Mouse (Mus musculus) right cerebral cortex, postnatal 4 days (tissue): ENCODE results near the gene Nrxn2.

ENCODE experiments used
- DNase-seq: peaks from one replicate; pipeline ENCODE4 v3.0.0-alpha.2; 2022

Nrxn2 gene

DNA sequence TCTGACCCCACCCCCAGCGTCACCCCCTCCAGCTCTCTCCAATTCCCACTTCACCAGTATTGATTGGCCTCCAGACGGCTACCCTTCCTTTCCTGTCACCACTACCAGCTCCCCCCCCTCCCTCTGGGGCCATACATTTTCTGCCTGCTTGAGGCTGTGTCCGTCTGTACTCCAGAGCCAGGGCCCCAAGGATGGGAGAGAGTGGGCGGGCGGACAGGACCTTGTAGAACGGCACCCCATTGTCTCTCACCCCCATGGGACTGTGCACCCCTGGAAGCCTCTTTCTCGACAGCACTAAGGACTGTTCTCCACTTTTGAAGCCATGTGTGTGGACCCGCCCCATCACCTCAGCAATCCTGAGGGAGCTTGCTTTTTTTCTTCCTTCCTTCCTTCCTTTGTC, 77.2 kb downstream of the Nrxn2 start:
- DNase-seq = no peak

DNA sequence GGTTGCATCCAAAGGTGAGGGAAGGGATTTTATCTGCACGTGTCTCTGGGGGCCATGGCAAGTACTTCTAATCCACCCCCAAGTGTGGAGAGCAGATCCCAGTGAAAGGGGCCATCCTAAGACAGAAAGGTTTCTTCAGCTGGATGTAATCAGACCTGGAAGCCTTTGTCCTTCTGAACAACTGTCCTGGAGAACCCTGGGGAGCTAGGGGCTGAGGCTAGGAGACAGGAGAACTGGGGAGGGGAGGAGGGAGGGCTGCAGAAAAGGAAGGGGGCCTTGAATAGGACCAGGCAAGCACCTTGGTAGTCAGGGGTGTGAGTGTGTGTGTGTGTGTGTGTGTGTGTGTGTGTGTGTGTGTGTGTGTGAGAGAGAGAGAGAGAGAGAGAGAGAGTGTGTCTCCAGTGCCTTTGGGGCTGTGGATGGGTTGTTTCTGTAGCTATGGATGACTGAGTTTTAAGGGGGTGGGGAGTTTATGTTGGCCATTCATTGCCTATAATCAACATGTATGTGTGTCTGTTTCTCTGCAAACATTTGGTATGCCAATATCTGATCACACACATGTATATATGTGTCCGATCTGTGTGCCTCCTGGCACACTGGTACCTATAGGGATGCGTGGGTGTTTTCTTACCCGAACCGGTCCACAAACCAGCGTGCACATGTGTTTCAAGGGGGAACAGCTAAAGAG, 78.1 kb downstream of the Nrxn2 start:
- no peak for DNase-seq

DNA sequence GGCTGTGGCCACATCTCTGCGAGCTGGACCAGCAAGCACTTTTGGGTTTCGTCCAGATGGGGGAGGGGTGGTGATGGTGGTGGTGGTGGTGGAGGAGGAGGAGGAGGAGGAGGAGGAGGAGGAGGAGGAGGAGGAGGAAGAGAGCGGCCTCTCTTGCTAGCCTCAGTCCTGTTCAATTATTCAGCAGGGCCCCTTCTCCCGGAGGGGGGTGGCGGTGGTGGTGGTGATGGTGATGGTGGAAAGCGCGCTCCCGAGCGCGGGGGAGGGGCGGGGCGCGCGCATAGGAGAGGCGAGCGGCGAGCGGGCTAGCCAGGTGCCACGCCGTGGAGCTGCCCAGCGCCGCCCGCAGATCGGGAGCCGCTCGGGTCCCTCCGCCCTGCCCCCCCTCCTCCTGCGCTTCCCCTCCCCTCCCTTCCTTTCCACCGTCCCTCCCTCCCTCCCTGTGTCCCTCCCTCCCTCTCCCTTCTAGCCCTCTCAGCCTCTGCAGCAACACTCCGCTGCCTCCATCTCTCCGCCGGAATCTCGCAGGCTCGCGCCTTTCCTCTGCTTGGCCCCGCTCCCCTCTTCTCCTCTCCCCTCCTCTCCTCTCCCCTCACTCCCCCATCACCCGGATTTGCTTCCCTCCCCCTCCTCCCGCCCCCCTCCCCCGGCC, 78.7 kb downstream of the Nrxn2 start:
- DNase-seq = peak; percentile 86

DNA sequence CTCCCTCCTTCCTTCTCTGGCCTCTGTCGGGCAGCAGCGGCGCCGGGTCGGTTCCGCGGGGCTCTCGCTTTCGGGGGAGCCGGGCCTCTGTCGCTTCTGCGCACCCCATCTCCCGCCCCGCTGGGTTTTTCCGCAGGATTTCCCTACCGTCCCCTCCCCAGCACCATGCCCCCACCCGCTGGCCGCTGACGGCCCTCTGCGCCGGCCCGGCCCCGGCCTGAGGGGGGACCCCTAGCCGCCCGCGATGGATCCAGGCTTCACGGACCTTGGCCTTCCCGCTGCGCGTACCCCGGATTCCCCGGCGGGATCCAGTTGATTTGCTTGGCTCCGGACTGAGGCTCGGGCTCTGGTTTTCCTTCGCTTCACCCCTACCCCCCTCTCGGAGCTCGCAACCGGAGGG, 79.3 kb downstream of the Nrxn2 start:
- peak; percentile 57 for DNase-seq

DNA sequence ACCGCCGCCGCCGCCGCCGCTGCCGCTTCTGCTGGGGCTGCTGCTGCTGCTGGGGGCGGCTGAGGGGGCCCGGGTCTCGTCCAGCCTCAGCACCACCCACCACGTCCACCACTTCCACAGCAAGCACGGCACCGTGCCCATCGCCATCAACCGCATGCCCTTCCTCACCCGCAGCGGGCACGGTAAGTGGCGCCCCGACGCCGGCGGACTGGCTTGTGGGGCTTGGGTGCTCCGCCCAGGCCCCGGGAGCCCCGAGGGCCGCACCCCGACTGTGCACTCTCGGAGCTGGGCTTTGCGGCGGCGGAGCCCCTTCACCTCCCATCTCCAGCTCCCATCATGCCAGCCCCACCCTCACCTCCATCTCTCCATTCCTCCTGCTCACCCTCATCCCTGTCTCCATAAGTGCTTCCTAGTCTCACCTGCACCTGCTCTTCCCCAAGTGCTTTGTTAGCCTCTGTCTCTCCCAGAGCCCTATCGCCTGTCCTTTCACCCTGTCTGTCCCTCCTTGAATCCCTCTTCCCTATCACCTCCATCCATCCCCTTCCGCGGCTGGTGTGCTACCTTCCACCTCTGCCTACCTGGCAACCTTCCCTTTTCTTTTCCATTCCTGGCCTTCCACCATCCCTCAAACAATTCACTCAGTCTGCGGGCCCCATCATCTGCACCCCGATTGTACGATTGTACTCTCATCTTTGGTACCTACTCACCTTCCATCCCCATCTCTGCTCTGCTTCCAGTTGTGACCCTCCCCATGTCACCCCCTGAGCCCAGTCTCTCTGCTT, 80.0 kb downstream of the Nrxn2 start:
- DNase-seq = peak; percentile 56

DNA sequence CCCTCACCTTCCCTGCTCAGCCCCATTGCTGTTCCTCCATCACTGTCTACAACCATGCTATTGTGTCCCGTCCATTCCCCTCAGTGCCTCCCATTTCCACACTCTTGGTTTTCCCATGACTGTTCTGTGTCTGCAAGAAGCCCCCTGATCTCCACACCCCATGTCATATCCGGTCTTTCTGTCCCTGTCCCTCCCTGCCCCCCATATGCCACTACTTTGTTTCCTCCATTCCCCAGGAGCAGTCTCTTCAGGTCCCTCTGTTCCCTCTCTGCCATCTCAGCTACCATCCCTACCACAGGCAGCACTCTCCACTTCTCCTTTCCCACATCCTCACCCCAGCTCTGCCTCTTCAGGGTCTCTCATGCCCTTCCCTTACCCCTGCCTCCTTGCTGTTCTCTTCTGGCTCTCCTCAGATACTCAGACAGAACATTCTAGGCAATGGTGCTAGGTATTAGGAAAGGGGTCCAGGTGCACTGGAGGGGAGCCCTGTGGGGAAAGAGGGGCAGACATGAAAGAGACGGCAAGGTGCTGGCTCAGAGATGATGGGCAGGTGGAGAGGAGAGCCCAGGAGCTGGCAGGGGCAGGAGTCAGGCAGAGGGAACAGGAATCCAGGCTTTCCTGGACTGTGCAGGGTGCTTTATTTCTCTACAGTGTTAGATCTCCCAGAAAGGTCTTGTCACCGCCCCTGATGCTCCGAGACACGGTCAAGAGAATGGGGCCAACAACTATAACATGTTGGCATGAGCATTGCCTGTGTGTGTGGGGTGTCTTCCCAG, 81.5 kb downstream of the Nrxn2 start:
- no peak for DNase-seq

DNA sequence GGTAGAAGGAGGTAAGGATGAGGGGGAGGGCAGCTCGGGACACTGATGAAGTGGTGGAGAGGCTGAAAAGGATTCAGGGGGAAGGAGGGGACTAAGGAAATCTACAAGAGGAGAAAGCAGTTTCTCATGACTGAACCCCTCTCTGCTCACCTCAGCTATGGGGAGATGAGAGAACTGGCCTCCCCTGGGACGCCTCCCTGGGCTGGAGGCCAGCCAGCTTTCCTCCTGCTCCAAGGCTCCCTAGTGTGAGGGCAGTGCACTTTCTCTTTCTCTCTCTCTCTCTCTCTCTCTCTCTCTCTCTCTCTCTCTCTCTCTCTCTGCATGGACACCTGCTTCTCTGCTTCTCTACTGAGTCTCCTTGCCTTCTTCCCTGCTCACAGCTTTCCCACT, 82.1 kb downstream of the Nrxn2 start:
- no peak for DNase-seq

DNA sequence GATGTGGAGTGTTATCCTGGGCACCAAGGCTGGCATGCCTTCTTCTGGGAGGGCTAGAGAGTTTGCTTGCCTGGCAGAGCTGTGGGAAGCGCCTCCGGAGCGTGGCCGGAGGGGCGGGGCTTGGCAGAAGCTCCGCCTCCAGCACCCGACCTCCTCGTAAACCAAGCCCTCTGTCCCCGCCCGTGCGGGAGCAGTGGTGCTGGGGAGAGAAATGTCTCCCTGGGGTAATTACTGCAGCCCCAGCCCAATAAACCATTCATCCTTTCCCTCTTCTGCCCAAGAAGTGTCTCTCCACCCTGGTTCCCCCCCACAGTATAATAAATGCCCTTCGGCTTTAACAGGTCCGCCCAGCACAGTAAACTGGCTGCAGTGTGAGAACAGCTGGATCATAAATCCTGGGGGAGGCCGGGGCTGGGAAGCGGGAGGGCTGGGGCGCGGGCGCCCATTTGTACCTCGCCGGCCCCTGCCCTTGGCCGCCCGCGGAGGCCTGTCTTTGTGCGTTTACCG, 83.6 kb downstream of the Nrxn2 start:
- DNase-seq = peak; percentile 69

DNA sequence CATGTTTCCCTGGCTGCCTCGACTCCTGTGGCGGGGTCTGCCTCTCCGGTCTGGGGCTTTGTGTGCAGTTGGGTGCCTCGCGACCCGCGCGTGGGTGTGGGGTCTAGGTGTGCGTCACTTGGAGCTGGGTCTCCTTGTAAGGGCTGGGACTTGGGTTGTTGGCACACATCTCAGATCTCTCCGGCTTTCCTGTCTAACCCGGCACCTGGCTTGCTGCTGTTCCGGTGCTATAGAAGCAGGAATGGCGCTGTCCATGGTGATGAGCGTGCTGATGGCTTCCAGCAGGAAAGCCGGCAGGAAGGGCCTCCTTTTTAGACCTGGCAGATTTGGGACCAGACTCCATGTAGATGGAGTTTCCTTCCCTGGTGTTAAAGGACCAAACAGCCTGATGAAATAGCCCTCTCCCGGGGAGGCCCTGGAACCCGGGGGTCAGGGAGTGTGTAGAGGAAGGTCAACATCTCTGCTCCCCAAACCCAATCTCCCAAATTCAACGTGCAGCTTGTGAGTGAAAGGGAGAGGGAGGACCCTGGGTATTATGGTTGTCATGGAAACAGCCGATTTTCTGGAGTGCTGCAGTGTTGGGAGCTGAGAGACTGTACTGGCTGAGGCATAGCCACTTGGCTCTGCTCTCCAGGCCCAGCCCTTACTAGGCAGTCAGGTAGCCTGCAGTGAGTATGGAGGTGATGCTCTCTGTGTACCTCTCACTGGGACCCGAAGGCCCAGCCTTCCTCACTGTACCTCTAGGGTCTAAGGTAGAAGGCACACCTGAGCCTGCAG, 84.2 kb downstream of the Nrxn2 start:
- DNase-seq = no peak

DNA sequence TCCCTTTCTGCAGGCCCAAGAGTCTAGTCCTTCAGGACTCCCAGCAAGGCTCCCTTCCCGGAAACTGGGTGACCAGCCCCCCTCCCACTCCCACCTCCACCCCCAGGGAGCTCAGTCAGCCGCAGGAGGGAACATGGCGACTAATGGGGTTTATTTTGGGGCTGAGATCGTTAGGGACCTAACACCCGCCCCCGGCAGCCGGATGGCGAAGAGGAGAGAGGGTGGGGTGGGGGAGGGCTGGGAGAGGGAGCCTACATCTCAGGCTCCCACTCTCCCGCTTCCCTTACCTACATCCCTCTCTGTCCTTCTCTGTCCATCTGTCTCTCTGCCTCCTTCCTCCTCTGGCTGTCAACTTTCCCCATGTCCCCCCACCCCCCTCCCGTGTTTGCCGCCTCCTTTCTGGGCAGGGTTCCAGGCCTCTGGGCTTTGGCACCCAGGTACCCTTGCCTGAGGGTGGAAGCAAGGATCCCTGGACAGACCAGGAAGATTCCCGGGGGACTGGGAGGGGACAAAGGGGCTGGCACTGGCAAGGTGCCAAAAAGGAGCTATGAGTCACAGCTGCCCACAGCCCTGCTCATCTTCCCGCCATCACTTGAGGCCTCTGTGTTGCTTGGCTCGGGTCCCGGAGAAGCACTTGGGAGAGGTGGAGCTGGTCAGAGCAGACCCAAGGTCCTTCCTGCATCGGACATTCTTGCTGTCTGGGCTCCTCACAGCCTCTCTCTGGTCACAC, 85.6 kb downstream of the Nrxn2 start:
- peak; percentile 64 for DNase-seq

DNA sequence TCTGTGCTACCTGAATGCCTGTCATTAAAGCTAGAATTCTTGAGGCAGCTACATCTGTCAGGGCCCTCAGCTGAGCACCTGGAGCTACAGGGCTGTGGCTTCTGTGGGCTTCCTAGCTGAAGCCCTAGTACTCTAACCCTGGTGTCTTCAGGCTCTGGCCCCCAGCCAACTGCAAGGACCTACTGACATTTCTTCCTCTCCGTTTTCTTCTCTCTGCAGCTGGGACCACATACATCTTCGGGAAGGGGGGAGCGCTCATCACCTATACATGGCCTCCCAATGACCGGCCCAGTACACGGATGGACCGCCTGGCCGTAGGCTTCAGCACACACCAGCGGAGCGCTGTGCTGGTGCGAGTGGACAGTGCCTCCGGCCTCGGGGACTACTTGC, 86.1 kb downstream of the Nrxn2 start:
- DNase-seq = no peak

DNA sequence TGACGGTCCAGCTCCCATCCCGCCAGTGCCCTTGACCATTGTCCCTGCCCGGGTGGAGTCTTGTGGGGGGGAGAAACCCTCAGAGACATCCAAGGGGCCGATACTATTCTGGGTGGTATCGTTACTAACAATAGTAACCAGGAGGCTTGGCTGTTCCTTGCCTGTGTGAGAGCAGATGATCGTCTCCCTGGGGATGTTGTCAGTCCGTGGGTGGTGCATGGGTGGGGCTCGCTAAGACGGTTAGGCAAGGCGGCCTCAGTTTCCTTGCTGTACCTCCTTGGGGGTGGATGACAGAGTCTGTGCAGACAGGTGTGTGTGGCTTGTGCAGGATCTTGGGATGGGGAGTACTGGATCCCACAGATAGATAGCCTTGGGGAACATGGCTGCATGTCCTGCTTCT, 88.9 kb downstream of the Nrxn2 start:
- no peak for DNase-seq

DNA sequence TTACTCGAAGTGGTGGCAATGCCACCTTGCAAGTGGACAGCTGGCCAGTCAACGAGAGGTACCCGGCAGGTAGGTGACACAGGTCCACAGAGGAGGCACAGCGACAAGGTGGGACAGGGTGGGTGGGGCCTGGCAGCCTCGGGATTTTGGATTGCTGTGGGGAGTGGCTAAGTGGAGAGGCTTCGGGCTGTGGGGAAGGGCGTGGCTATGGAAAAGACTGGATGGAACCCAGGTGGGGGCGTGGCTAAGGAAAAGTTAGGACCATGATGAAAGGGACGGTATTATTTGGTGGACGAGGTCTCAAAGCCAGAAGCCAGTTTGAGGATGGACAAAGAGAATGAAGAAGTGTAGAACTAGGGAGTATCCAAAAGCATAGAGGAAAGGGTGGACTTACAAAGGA, 91.3 kb downstream of the Nrxn2 start:
- no peak for DNase-seq

DNA sequence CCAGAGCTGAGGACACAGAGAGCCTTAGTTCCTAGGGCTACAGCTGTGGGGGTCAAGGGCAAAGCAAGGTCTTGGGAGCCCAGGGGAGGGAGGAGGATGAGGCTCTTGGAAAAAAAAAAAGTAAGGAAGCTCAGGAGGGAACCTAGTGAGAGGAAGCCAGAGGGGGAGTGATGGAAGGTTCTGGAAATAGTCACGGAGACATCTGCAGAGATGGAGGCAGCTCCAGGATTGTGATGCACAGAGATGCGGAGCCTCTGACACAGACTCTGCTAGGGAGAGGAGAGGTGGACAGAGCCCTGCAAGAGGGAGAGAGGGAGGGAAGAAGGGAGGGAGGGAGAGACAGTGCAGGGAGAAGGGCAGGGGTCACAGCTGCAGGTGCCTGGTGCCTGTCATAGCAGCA, 92.0 kb downstream of the Nrxn2 start:
- no peak for DNase-seq

DNA sequence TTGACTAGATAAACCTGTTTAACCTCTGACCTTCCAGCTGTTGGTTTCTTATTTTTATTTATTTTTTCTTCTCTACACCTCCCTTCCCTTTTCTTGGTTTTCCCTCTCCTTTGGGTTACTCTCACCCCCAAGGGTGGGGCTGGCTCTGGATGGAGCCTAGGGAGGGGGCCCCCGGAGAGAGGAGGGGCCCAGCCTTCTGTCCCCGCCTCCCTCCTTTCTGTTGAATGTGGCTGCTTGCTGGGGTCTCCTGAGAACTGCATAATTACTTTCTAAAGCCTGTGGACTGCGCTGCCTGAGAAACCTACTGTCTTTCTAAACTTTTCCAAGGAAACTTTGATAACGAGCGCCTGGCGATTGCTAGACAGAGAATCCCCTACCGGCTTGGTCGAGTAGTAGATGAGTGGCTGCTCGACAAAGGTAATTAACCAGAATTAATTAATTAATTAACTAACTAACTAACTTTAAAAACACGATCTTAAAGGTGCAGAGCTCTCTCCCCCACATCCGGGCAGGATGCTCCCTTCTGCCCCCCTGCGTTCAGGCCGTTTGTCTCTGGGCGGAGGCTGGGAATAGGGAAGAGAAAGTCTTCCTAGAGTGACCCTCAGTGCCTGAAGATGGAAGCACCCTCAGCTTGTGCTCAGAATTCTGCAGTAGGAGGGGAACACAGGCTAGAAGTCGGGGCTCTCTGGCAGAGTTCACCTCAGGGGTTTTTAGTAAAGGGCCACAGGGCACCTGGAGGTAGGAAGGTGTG, 95.0 kb downstream of the Nrxn2 start:
- no peak for DNase-seq

DNA sequence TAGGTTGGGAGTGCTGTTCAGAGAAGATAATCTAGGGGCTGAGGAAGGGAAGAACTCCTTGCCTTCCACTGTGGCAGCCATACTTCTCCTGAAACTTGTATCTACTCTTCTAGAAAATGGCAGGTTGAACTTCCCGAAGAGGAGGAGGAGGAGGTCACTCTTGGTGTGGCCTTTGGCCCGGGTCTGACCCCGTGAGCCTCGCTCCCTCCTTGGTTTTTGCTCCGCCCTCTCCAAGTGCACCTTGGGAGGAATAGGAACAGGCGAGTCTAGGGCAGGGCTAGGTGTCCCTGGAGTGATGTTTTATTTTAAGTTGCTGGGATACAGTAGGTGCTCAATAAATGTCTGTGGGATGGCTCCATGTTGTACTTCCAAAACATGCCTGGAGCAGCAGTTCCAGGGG, 96.4 kb downstream of the Nrxn2 start:
- no peak for DNase-seq

DNA sequence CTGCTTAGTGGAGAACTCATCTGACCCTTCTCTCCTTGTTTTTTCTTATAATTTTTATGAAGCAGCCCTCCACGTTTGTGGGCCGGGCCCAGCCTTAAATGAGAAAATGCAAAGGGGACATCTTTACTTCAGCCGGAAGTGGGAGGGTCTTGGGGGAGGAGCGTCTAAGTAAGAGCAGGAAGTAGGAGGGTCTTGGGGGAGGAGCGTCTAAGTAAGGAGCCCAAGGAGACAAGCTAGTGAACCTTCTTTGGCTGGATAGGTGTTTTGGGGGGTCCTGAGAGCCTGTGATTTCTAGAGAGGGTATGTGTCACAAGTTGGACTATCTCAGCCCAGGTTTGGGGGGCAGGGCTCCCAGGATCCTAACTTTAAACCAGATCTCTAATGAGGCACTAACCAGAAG, 96.9 kb downstream of the Nrxn2 start:
- DNase-seq = no peak

DNA sequence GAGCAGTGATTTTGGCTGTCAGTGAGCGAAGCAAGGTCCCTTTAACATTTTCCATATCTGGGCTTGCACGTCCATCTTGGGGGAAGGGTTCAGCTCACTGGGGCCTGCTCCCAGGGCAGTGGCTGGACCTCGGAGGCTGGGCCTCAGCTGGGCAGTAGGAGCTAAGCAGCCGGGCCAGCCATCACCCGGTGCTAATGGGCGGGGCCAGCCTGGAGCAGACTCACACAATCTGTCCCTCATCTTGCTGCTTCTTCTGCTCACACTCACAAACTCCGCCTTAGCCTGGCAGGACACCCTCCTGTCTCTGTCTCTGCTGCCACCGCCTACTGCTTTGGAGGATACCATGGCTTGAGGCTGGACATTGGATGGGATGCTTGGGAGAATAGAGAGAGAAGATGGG, 97.6 kb downstream of the Nrxn2 start:
- DNase-seq = no peak

DNA sequence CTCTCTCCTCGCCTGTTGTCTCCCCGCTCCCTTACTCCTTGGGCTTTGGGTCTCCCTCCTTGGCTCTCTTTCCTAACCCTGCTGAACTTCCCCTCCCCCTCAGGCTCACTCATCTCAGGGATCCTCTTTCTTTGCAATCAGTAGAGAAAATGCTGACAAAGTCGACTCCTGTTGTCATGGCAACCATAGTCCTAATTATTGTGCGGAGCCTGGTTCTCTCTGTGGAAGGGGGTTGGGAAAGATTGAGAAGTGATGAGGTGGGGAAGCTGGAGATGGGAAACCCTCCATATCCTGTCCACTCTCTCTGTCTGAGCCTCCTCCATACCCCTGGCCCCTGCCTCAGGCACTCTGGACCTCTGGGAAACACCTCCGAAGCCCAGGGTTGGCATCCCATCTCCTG, 100.1 kb downstream of the Nrxn2 start:
- no peak for DNase-seq

DNA sequence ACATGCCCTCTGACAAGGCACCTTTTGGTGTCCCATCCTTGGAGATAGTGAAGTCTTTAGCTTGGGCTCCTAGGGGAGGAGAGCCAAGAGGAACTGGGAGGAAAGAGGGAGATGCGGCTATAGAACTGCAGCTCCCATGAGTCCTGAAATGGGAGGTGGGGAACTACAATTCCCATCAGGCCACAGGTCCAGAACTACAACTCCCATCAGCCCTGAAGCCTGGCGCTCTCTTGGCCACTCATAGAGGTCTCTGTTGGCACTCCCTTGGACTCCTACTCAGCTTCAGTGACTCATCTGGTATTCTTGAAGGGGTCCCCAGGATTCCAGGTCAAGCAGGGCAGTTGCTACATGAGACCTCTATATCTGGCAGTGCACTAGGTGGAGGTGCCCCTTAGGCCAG, 101.0 kb downstream of the Nrxn2 start:
- DNase-seq = no peak

DNA sequence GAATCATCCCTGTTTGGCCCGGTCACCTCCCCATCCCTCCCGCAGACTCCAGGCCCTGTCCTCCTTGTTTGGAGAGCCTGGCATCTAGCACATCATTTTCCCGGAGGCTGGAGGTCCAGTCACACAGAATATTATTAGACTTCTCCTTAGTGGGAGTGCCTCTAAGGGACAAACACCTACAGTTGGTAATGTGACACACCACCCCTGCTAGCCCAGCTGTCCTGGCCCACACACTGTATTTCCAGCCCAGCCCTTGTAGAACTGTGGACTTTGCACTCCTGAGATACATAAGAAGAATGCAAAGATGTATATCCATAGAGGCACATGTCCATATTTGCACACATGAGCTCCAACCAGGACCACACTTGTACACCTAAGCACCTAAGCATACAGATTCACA, 103.1 kb downstream of the Nrxn2 start:
- DNase-seq = no peak
